Mouse (Mus musculus): Measurements from ENCODE around the gene Cntd1.
"Not testable (repeated sequence)": the region's sequence is repeated elsewhere in the genome, so short reads cannot be mapped to it uniquely, and the experiment has no call there.

The Cntd1 gene

GRCm38 (mm10) chr11:101282896-101283295 lies 4.1 kb downstream of the Cntd1 start:
- no peak for DNase-seq (ENCODE audit: low read depth, low spot score)

GRCm38 (mm10) chr11:101283805-101284204 lies 5.0 kb downstream of the Cntd1 start:
- no peak for DNase-seq (ENCODE audit: low read depth, low spot score)

GRCm38 (mm10) chr11:101287306-101287705 lies 8.5 kb downstream of the Cntd1 start:
- DNase-seq (ENCODE audit: low read depth, low spot score): no peak

GRCm38 (mm10) chr11:101291231-101291630 lies 12.4 kb downstream of the Cntd1 start:
- no peak for DNase-seq (ENCODE audit: low read depth, low spot score)

GRCm38 (mm10) chr11:101295191-101295590 lies 16.4 kb downstream of the Cntd1 start:
- no peak for DNase-seq (ENCODE audit: low read depth, low spot score)

GRCm38 (mm10) chr11:101300881-101301280 lies 22.1 kb downstream of the Cntd1 start:
- peak; percentile 35 for DNase-seq (ENCODE audit: low read depth, low spot score)

- peak; percentile 15 for DNase-seq (ENCODE audit: low read depth, low spot score)
Measured at GRCm38 (mm10) chr11:101301299-101302003, 22.6 kb downstream of the Cntd1 start.

- DNase-seq (ENCODE audit: low read depth, low spot score): peak; percentile 95
Measured at GRCm38 (mm10) chr11:101302004-101302798, 23.4 kb downstream of the Cntd1 start, which contains the start of gene Becn1. TSS of gene Becn1 (minus strand) at chr11:101302286.

- DNase-seq (ENCODE audit: low read depth, low spot score): no peak
Measured at GRCm38 (mm10) chr11:101307744-101308143, 28.9 kb downstream of the Cntd1 start.

GRCm38 (mm10) chr11:101311083-101311482 lies 32.3 kb downstream of the Cntd1 start:
- no peak for DNase-seq (ENCODE audit: low read depth, low spot score)

- DNase-seq (ENCODE audit: low read depth, low spot score): no peak
Measured at GRCm38 (mm10) chr11:101312150-101312549, 33.3 kb downstream of the Cntd1 start.

GRCm38 (mm10) chr11:101314567-101314966 lies 35.8 kb downstream of the Cntd1 start:
- no peak for DNase-seq (ENCODE audit: low read depth, low spot score)

- DNase-seq (ENCODE audit: low read depth, low spot score): no peak
Measured at GRCm38 (mm10) chr11:101315082-101315650, 36.4 kb downstream of the Cntd1 start.

GRCm38 (mm10) chr11:101315665-101316500 lies 37.1 kb downstream of the Cntd1 start, which contains the start of gene Psme3:
TSS of gene Psme3 (plus strand) at chr11:101316213.
- DNase-seq (ENCODE audit: low read depth, low spot score): peak; percentile 92

- peak; percentile 63 for DNase-seq (ENCODE audit: low read depth, low spot score)
Measured at GRCm38 (mm10) chr11:101316501-101316917, 37.7 kb downstream of the Cntd1 start.

- peak; percentile 50 for DNase-seq (ENCODE audit: low read depth, low spot score)
Measured at GRCm38 (mm10) chr11:101323609-101324008, 44.8 kb downstream of the Cntd1 start.

- DNase-seq (ENCODE audit: low read depth, low spot score): no peak
Measured at GRCm38 (mm10) chr11:101324763-101325162, 46.0 kb downstream of the Cntd1 start, which contains the start of gene Aoc2. TSS of gene Aoc2 (plus strand) at chr11:101325063.

GRCm38 (mm10) chr11:101325201-101325600 lies 46.4 kb downstream of the Cntd1 start:
- not testable (repeated sequence) for DNase-seq (ENCODE audit: low read depth, low spot score)

- DNase-seq (ENCODE audit: low read depth, low spot score): no peak
Measured at GRCm38 (mm10) chr11:101326147-101326546, 47.3 kb downstream of the Cntd1 start.

- no peak for DNase-seq (ENCODE audit: low read depth, low spot score)
Measured at GRCm38 (mm10) chr11:101327311-101327710, 48.5 kb downstream of the Cntd1 start.

GRCm38 (mm10) chr11:101328941-101329635 lies 50.3 kb downstream of the Cntd1 start:
- DNase-seq (ENCODE audit: low read depth, low spot score): no peak
